Mouse (Mus musculus) myocyte (in vitro differentiated cells): ENCODE results near the gene Hmgcll1. TPM values are rescaled to one million over a fixed set of nuclear protein-coding genes. Genes with fewer than 3 reads are reported as not detected.

Source experiments
- H3K27me3 ChIP-seq: one replicate; pipeline ENCODE4 v1.6.1; 2011; ENCODE audit not compliant: control insufficient read depth, insufficient read depth, insufficient read length
- H3K36me3 ChIP-seq: one replicate; pipeline ENCODE4 v1.6.1; 2011; ENCODE audit not compliant: control insufficient read depth, insufficient read depth
- H3K4me2 ChIP-seq: one replicate; pipeline ENCODE4 v1.6.1; 2011; ENCODE audit warnings: low read depth, control low read depth
- H3K4me3 ChIP-seq: one replicate; pipeline ENCODE4 v1.5.1; 2011; ENCODE audit warnings: mild to moderate bottlenecking, control low read depth, moderate library complexity
- H3K79me2 ChIP-seq: one replicate; pipeline ENCODE4 v1.6.1; 2011; ENCODE audit not compliant: control insufficient read depth, insufficient read depth
- H3ac ChIP-seq: one replicate; pipeline ENCODE4 v1.6.1; 2011; ENCODE audit not compliant: control insufficient read depth, insufficient read length
- CEBPB ChIP-seq: IDR thresholded peaks from 2 replicates; pipeline ENCODE4 v1.6.1; 2011; ENCODE audit warnings: mild to moderate bottlenecking, moderate library complexity; ENCODE audit not compliant: poor library complexity, insufficient read depth, severe bottlenecking
- E2F4 ChIP-seq: IDR thresholded peaks from one replicate; pipeline ENCODE4 v1.6.1; 2011; ENCODE audit warnings: mild to moderate bottlenecking, control low read depth, moderate library complexity; ENCODE audit not compliant: insufficient read depth
- MAX ChIP-seq: IDR thresholded peaks from one replicate; pipeline ENCODE4 v1.6.1; 2011; ENCODE audit warnings: low read depth, mild to moderate bottlenecking, control low read depth
- MYOD1 ChIP-seq, 3 experiments: IDR thresholded peaks; one replicate each; pipeline ENCODE4 v1.6.1; 2011; ENCODE audit warnings: control low read depth in 2 of 3, low read depth in 2 of 3, mild to moderate bottlenecking in 2 of 3, moderate library complexity in 1 of 3; ENCODE audit not compliant: insufficient read length in 2 of 3, control insufficient read depth in 1 of 3
- MYOG ChIP-seq, 3 experiments: IDR thresholded peaks; one replicate each; pipeline ENCODE4 v1.6.1; 2011; ENCODE audit warnings: control low read depth in 2 of 3, low read depth in 2 of 3, mild to moderate bottlenecking in 2 of 3; ENCODE audit not compliant: insufficient read length in 2 of 3, control insufficient read depth in 1 of 3, insufficient read depth in 1 of 3
- POLR2A ChIP-seq: IDR thresholded peaks from one replicate; pipeline ENCODE4 v1.6.1; 2011; ENCODE audit warnings: low read depth, mild to moderate bottlenecking, control low read depth, moderate library complexity; ENCODE audit not compliant: insufficient read length
- POLR2AphosphoS2 ChIP-seq: IDR thresholded peaks from one replicate; pipeline ENCODE4 v1.6.1; 2011; ENCODE audit warnings: low read depth, control low read depth; ENCODE audit not compliant: insufficient read length
- REST ChIP-seq: IDR thresholded peaks from one replicate; pipeline ENCODE4 v1.6.1; 2011; ENCODE audit warnings: mild to moderate bottlenecking, control low read depth, moderate library complexity; ENCODE audit not compliant: insufficient read depth, insufficient read length
- SRF ChIP-seq: IDR thresholded peaks from one replicate; pipeline ENCODE4 v1.6.1; 2011; ENCODE audit warnings: low read depth; ENCODE audit not compliant: control insufficient read depth, insufficient read length
- TCF12 ChIP-seq: IDR thresholded peaks from one replicate; pipeline ENCODE4 v1.6.1; 2011; ENCODE audit warnings: mild to moderate bottlenecking, control low read depth; ENCODE audit not compliant: poor library complexity, insufficient read depth, severe bottlenecking
- TCF3 ChIP-seq: IDR thresholded peaks from one replicate; pipeline ENCODE4 v1.6.1; 2011; ENCODE audit warnings: low read depth, control low read depth; ENCODE audit not compliant: insufficient read length
- USF1 ChIP-seq: IDR thresholded peaks from one replicate; pipeline ENCODE4 v1.6.1; 2011; ENCODE audit warnings: low read depth, mild to moderate bottlenecking, control low read depth, moderate library complexity
- polyA plus RNA-seq: library from polyadenylated mRNA; unstranded; fragments of >200 nt; fragmentation: generic; extraction: Trizol; gene quantifications from one replicate; pipeline ENCODE4 v1.2.1, GENCODE M21; 2012; ENCODE audit warnings: missing spikeins

Hmgcll1 gene
- polyA plus RNA-seq, 1 experiment, result 0.14 TPM

DNA sequence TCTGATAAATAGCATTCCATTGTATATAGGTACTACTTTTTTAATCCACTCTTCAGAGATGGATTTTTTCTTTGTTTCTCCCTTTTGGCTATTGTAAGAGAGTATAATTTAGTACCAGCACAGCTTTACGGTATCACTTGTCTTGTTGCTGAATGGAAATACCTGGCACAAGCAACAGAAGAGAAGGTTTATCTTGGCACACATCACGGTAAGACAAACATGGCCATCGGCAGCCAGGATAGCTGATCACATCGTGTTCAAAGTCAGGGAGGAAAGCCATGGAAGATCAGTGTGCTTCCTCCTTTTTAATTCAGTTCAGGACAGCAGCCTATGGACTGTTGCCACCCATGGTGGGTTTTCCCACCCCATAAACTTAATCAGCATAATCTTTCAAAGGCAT is 109.6 kb downstream of the Hmgcll1 start:
- H3K27me3 ChIP-seq, result no peaks in the 10 kb centered on the region
- no peaks in the 10 kb centered on the region for H3K79me2 ChIP-seq
- TF ChIP-seq E2F4 (no peak), SRF (no peak), USF1 (no peak), TCF12 (no peak), POLR2A (no peak), REST (no peak), TCF3 (no peak), MYOG (IDR thresholded peaks at IDR 0.05; ENCODE audit: control insufficient read depth in 1 of 3, insufficient read depth in 1 of 3, insufficient read length in 2 of 3, low read depth in 2 of 3) (no peak), MYOD1 (IDR thresholded peaks at IDR 0.05; ENCODE audit: control insufficient read depth in 1 of 3, insufficient read length in 2 of 3, low read depth in 2 of 3) (no peak), MAX (no peak), POLR2AphosphoS2 (no peak), CEBPB (no peak)
- H3ac ChIP-seq, result no peak overlapping the region
- H3K4me3 ChIP-seq, result no peak overlapping the region
- no peak overlapping the region for H3K4me2 ChIP-seq
- H3K36me3 ChIP-seq, result no peaks in the 10 kb centered on the region

DNA sequence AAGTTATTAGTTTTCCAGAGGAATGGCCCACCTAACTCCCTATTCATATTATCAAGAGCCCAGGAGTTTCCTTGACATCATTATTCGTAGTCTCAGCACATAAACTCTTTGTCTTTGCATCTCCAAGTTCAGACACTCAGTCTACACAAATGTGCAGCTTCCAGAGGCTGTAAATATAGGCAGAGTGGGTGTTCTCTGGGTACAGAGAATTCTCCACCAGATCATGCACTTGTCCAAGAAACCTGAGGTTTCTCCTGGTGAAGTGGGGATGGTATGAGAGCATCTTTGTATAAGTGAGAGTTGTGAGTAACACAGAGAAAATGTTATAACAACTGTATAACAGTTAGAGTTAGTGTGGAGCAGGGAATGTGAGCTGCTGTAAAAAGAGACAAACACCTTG is 114.7 kb downstream of the Hmgcll1 start:
- no peak overlapping the region for H3K4me3 ChIP-seq
- TF ChIP-seq MYOD1 (IDR thresholded peaks at IDR 0.05; ENCODE audit: control insufficient read depth in 1 of 3, insufficient read length in 2 of 3, low read depth in 2 of 3) (no peak), CEBPB (no peak), SRF (no peak), USF1 (no peak), POLR2A (no peak), REST (no peak), MAX (no peak), TCF3 (no peak), E2F4 (no peak), MYOG (IDR thresholded peaks at IDR 0.05; ENCODE audit: control insufficient read depth in 1 of 3, insufficient read depth in 1 of 3, insufficient read length in 2 of 3, low read depth in 2 of 3) (no peak), TCF12 (no peak), POLR2AphosphoS2 (no peak)
- H3ac ChIP-seq, result no peak overlapping the region
- no peaks in the 10 kb centered on the region for H3K27me3 ChIP-seq
- H3K79me2 ChIP-seq, result no peaks in the 10 kb centered on the region
- H3K36me3 ChIP-seq, result no peaks in the 10 kb centered on the region
- no peak overlapping the region for H3K4me2 ChIP-seq

- no peak for TF ChIP-seq SRF
- TF ChIP-seq CEBPB, result no peak
- TF ChIP-seq REST, result no peak
- no peak for TF ChIP-seq MYOG (IDR thresholded peaks at IDR 0.05; ENCODE audit: control insufficient read depth in 1 of 3, insufficient read depth in 1 of 3, insufficient read length in 2 of 3, low read depth in 2 of 3)
- no peak for TF ChIP-seq USF1
- no peak for TF ChIP-seq MYOD1 (IDR thresholded peaks at IDR 0.05; ENCODE audit: control insufficient read depth in 1 of 3, insufficient read length in 2 of 3, low read depth in 2 of 3)
- no peak for TF ChIP-seq TCF12
- TF ChIP-seq POLR2AphosphoS2, result no peak
- TF ChIP-seq E2F4, result no peak
- no peaks in the 10 kb centered on the region for H3K27me3 ChIP-seq
- H3K36me3 ChIP-seq, result no peaks in the 10 kb centered on the region
- H3ac ChIP-seq, result no peak overlapping the region
- H3K79me2 ChIP-seq, result no peaks in the 10 kb centered on the region
- H3K4me3 ChIP-seq, result no peak overlapping the region
- H3K4me2 ChIP-seq, result no peak overlapping the region
Observed at GRCm38 (mm10) chr9:76134042-76134441, 119.4 kb downstream of the Hmgcll1 start.

- H3K79me2 ChIP-seq, result no peaks in the 10 kb centered on the region
- TF ChIP-seq TCF3 (no peak), TCF12 (no peak)
Observed at GRCm38 (mm10) chr9:76138378-76139109, 123.9 kb downstream of the Hmgcll1 start.

GRCm38 (mm10) chr9:76145593-76145992 is 130.9 kb downstream of the Hmgcll1 start:
- H3K4me3 ChIP-seq, result no peak overlapping the region

More at GRCm38 (mm10) chr9:76138378-76139109, 123.9 kb downstream of the Hmgcll1 start:
- Histone ChIP-seq H3K4me3 (no peak overlapping the region), H3K4me2 (no peak overlapping the region), H3ac (no peak overlapping the region), H3K36me3 (no peaks in the 10 kb centered on the region), H3K27me3 (no peaks in the 10 kb centered on the region)

More at GRCm38 (mm10) chr9:76145593-76145992, 130.9 kb downstream of the Hmgcll1 start:
- H3K27me3 ChIP-seq, result no peaks in the 10 kb centered on the region
- TF ChIP-seq TCF12, result no peak
- no peak for TF ChIP-seq USF1
- no peak for TF ChIP-seq E2F4
- TF ChIP-seq TCF3, result no peak
- no peak for TF ChIP-seq SRF
- no peak for TF ChIP-seq MYOD1 (IDR thresholded peaks at IDR 0.05; ENCODE audit: control insufficient read depth in 1 of 3, insufficient read length in 2 of 3, low read depth in 2 of 3)
- TF ChIP-seq MAX, result no peak
- H3K4me2 ChIP-seq, result no peak overlapping the region
- no peaks in the 10 kb centered on the region for H3K79me2 ChIP-seq
- H3K36me3 ChIP-seq, result no peaks in the 10 kb centered on the region
- no peak overlapping the region for H3ac ChIP-seq
